Mouse (Mus musculus) natural killer cell, adult 2 months (primary cell): ENCODE data around the gene Lemd1.

Source experiments
- DNase-seq, 2 experiments: peaks; one replicate each; pipeline ENCODE4 v3.0.0; 2022; ENCODE audit warnings: low spot score in 2 of 2

The Lemd1 gene

DNA sequence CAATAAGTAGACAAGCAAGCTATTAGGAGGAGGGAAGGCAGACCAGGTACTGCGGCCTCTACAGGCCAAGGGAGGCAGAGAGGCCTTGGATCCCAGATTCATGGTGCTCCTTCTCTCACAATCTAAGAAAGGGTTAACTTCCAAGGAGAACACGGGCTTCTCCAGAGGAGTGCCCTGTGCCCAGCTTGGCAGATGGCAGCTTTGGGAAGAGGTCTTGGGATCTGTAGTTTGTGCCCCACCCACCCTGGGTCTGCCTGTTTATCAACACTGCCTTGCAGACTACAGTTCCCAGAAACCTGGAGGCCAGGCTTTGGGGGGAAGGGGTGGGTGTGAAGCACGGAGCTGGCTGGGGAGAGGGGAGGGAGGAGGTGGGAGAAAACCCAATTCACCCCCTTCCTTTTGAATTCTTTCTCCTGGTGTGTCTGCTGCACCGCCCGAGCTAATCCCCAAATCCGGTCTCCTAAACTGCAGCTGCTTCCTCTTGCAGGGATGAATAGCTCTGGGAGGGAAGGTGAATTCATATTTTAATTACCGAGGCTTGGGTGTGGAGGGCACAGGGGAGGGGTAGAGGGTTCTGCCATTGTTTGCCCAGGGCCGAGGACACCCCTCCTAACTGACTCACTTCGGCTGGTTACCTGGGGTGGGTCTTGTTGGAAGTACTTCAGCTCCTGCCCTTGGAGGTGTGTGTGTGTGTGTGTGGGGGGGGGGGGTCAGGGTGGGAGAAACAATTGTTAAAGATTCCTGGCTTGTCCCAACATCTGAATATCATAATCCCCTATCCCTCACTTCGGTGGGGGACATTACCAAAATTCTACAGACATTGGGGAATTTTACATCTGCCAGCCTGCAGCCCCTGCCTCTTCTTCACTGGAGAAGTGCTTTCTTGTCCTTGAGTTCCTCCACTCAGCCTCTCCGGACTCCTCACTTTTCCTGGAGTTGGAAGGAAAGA is 9.6 kb downstream of the Lemd1 start:
- no peak for DNase-seq

DNA sequence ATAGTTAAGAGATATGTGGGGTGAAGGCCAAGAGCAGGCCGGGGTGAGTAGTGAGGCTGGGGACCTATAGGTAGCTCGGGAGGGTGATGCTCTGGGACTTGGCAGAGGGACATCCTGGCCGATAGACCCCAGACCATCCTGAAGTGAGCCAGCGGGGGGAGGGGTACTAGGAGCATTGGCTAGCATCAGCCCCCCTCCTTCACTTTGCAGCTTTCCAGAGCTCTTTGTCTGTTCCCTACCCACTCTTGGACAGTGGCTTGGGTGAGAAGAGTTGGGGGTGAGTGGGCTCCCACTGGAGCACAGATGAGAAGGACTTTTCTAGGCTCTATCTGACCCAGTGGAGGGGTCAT is 10.3 kb downstream of the Lemd1 start:
- no peak for DNase-seq

DNA sequence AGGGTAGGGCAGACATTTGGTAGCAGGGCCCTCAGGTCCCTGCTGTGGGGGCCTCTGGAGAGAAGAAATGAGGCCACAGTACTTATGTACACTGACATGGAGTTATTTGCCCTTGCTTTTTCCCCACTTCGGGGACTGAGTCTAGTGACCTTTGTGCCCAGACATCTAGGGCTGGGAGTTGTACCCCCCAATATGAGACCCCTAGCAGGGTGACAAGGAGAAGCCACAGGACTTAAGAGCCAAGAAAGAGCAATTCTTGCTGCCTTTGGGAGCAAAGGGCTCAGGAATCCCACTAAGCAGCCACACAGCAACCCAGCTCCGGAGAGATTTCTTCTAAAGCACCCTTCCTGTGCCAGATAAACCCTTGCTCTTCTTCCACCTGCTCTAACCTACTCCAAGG is 10.7 kb downstream of the Lemd1 start:
- no peak for DNase-seq

DNA sequence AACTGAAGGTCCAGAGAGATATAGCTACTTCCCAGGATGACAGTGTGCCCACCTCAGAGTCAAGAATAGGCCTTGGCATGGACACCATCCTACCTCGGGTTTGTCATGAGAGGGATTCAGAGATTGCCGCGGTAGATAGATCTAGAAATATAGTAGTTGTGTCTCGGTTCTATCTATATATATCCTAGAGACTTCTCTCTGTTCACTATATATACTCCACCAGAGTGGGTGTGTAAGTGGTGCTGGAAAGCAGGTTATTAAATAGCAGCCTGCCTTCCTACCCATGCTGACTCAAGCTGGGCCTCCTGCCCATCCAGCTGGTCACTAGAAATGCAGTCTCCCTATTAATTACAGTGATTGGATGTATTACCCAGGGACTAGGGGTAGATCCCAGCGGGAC is 11.5 kb downstream of the Lemd1 start:
- no peak for DNase-seq

DNA sequence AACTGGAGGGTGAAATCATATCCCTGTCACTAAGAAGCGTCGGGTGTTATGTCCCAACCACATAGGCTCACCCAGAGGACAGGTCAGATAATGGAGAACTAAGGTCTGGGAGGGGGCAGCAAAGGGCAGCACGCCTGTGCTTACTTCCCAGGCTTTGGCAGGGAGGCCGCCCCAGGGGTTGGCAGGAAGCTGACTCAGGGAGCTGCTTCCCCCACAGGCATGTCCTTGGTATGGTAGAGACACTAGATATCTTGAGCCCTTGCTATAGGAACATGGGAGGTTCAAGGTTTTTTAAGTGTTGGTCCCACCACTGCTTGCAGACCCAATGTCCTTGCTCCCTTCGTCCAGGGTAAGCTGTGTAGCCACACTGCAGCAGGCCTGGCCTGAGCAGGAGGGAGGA is 14.7 kb downstream of the Lemd1 start:
- no peak for DNase-seq

DNA sequence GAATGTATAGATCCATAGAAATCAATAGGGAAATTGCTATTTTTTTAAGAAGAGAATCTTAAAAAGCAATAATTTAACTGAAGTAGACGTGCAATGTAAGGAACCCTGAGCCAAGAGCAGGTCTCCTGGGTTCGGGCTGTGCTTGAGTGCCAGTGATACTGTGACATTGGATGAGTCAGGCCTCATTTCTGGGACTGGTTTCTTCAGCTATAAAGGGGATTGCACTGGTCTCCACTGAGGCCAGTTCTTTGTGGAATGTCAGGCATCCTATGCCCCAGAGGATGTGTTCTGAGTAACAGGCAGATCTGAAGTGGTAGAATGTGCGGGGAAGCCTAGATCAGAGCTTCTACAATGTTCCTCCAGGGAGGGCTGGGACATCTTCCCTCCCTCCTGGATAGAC is 15.6 kb downstream of the Lemd1 start:
- no peak for DNase-seq

DNA sequence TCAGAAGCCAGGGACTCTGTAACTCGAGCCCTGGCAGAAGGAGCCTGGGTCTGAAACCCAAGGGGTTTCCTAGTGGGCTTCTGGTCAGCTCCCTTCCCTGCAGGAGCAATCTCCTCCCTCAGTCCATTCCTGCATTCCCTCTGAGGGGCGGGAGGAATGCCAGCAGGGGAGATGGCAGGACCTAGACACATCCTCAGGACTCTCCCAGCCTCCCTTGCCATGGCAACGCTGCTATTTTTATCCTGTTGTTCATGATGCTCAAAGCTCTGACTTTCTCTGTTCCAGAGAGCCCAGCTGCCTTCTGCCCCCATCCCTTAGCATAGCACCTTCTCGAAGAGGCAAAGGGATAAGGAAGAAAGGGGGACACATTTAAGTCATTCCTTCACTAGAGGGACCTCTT is 16.9 kb downstream of the Lemd1 start:
- DNase-seq = no peak

DNA sequence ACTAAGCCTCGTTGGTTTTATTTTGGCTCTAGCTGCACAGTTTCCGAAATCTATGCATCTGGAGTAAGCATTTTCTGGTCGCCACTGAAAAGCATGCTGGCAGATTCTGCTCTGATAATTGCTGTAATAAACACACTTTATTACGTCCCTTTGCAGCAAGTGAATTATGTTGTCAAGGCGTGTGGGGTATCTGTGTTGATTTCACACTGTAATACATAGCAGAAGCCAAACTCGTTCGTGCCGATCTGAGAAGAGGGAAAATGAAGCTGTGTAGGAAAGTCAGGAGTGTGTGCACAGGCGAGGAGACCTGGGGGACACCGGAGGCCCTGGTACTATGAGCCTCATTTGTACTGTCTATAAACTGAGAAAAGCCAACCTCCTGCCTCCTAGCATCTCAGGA is 18.2 kb downstream of the Lemd1 start:
- DNase-seq = no peak

DNA sequence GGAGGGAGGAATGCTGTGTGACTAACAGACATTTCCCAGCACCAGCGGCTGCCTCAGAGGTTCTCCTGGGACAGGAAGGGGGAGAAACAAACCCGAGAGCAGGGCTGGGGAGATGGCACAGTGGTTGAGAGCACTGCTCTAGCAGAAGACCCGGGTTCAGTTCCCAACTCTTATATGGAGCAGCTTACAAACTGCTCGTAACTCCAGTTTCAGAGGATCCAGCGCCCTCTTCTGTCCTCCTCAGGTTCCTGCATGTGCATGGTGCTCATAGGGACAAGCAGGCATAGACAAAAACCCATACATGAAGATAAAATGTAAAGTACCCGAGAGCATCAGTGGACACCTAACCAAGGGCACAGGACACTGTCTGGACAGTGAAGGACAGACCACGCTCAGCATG is 19.7 kb downstream of the Lemd1 start:
- no peak for DNase-seq

DNA sequence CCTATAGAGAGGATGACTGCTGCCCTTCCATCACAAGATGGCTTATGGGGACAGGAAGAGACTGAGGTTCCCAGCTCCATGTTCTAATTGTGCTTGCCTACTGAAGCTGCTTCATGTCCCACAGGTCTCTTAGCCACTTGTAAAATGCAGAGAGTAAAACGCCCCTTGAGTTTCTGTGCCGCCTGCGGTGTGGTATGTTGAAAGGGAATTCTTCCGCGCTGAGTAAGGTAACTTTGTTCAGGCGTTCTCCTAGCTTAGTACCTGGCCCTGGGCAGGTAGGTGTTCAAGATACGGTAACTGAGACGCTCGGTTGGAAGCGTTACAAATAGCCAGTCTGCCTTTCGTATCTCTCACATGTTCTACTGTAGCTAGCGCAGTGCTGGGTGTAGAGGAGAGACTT is 20.4 kb downstream of the Lemd1 start:
- DNase-seq = no peak

DNA sequence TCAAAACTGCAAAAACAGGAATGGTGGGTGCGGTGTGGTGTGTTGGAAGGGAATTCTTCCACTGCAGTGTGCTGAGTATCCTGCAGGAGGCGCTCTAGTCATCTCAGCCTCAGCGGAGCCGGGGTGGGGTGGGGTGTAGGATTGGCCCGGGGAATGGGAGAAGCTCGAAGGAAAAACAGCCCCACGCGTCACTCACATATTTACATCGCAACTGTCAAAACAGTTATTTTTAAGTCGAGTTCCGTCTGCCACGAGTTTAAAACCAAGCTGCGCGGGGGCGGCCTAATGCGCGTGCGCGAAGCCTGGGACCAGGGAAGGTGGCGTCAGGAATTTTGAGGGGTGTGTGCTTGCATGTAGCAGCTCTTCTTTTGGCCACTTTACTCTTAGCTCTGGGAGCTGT is 21.0 kb downstream of the Lemd1 start:
- peak in 1 of 2 experiments; percentile 41 for DNase-seq

DNA sequence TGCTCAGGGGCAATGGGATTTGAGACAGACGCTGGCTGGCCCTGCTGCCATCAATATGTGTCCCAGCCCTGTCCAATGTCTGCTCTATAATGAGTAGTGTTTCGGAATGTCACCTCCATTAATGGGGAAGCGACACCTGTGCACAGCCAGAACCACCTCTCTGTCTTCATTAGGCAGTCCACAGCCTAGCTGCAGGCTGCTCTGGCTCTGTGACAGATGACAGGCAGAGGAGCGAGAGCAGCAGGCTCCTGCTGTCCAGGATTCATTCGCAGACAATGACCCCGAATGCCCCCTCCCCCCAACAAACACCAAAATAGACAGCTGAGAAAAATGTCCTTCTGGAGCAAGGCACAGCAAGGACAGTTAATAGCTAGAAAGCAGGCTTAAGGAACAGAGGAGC is 21.8 kb downstream of the Lemd1 start:
- no peak for DNase-seq

DNA sequence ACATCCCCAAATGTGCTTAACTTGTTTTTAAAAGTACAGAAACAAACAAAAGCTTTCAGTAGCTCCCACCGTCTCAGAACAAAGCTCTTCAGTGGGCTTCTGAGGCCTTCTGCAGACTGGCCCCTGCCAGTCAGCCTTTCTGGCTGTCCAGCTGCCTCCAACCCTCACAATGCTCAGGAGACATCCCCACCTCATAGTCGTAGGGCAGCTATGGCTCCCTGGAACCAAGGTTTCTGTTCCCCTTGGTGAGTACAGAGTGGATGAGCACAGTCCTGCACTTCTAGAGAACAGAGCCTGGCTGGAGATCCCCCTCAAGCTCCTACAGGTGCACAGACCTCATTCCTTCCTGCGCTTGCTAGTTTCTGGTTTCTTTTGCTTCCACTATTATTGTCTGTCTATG is 25.0 kb downstream of the Lemd1 start:
- no peak for DNase-seq

DNA sequence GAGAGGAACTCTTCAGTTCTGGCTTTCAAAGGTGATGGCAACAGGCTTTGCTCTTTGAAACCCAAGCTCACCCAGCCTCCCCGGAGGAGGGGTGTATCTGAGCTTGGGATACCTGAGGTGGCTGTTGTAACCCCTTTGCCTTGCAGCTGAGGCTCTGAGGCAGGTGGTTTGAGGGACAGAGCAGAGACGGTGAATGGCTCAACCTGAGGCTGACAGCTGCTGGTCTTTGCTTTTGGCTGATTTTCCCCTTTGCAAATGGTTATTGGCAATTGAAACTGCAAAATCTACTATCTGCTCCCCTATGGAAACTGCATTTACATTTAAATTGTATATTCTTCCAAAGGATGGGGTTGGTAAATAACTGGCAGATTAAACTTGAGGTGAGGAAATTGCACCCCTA is 30.4 kb downstream of the Lemd1 start:
- no peak for DNase-seq

DNA sequence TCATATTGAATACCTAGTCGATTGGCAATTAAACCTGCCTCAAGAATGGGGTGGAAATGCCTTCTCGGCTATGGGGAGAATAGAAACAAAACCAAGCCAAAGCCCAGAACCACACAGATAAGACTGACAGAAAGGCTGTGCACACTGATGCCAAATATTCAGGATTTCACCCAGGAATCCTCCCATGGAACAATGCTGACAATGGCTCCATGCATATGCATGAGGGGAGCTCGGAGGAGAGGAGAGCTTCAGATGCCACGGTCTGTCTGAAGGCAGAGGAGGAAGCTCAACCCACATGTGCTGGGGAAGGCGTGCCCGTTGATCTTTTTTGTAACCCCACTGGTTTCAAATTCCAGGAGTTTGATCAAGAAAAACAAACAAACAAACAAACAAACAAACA is 30.9 kb downstream of the Lemd1 start:
- DNase-seq = no peak

DNA sequence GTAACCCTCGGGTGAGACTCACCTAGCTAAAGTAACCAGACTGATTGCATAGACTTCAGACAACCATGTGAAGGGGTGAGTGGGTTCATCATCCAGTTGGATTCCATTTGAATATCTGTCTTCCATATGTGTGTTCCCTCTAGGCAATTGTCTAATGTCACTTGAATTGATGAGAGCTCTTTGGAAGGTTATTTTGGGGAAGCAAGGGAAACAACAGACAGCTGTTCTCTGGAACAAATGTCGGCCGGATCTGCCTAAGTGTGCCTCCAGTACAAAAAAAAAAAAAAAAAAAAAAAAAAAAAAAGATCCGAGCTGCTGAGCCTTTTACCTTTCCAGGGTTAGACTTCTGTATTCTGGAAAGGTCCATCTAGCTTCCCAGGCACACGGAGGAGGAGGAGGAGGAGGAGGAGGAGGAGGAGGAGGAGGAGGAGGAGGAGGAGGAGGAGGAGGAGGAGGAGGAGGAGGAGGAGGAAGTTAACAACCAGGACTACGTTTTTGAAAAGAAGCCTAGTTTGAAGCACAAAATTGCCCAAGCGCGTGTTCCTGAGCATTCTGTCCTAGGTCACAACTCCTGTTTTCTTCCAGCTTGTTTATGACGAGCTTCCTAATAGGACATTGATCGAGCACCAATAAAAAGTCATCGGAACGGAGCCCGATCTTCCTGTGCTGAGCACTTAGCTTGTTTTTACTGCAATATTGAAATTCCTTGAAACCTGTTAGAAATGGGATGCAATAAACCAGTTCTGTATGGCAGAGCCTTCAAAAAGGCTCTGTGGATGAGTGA is 35.3 kb downstream of the Lemd1 start:
- DNase-seq = no peak

DNA sequence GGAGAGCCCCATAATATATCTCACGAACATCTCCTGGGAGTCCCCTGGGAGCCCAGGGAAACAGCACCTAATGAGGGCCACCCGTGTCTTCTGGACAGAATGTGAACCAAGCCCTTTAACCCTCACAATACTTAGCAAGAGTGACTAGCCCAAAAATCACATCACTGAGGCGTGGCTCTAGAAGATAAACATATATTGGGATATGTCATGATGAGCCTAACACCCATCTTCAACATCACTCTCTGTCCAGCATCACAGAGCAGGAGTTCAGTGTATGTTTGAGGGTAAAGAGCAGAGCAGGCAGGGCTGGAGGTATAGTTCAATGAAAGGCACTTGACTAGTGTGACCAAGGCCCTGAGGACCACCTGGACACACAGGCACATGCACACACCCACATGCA is 38.4 kb downstream of the Lemd1 start, which contains the start of gene Gm10188:
TSS of gene Gm10188 (minus strand) at position 101 of the 400 bp plus-strand sequence.
- no peak for DNase-seq

DNA sequence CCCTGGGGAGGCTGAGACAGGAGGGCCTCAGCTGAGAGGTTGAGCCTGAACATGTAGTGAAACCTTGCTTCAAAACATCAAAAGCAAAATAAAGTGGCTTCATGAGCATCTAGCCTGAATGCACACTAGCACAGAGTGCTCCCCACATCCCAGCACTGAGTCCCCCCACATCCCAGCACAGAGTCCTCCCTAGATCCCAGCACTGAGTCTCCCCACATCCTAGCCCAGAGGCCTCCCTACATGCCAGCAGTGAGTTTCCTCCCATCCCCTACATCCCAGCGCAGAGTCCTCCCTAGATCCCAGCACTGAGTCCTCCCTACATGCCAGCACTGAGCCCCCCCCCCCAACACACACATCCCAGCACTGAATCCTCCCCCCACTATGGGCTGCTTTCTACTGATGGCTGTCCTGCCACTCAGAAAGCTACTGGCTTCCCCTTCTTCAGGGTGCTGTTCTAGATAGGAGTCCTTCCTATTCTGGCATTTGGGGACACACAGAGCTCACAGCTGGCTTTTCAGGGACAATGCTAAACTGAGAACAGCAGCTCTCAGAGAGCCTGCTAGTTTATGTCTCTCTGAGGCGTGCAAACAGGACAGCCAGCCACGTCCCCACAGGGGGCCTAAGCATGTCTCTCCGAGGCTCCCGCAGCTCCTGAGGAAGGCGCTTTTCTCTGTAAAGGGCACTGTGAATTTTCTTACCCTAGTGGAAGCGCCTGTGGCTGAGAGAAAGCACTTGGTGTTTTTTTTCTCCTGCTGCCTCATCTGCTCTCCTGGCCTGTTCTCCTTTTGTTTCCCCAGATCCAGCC is 40.4 kb downstream of the Lemd1 start:
- DNase-seq = no peak

DNA sequence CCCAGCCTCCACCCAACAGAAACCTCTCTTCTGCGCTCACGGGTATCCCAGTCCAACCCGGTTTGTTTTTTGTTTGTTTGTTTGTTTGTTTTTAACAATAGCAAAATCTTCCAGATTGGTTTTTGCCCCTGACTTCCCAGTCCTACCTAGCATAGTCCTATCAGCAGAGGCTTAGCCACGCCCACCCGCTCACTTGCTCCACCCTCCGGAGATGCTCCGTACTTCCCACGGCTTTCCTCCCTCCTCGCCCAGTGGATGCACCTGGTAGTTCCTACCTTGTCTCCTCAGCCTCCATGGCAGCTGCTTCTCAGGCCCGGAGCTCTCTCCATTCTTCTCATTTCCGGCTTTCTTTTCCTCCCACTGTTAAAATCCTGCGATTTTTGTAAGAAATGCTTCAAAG is 42.3 kb downstream of the Lemd1 start:
- no peak for DNase-seq

DNA sequence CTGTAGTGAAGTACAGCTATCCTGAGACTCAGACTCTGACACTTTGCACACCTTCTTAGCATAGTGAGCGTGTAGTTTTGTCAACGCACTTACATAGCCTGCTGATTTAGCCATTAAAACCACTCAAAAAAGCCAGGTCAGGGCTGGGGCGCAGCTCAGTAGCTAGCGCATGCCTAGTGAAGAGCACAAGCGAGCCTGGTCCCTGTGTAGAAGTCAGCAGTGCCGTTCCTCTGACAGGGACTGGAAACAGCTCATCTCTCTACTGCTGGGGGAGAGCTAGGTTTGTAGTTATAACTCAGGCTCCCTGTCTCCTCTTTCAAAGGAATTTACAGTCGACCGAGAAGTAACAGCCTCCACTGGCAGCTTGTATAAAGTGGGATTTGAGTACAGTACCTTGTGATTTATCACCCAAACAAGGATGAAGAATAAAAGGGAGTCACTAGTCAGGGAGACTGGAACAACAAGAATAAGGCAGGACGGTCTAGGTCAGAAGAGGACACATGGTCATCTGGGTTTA is 43.6 kb downstream of the Lemd1 start:
- DNase-seq = no peak

DNA sequence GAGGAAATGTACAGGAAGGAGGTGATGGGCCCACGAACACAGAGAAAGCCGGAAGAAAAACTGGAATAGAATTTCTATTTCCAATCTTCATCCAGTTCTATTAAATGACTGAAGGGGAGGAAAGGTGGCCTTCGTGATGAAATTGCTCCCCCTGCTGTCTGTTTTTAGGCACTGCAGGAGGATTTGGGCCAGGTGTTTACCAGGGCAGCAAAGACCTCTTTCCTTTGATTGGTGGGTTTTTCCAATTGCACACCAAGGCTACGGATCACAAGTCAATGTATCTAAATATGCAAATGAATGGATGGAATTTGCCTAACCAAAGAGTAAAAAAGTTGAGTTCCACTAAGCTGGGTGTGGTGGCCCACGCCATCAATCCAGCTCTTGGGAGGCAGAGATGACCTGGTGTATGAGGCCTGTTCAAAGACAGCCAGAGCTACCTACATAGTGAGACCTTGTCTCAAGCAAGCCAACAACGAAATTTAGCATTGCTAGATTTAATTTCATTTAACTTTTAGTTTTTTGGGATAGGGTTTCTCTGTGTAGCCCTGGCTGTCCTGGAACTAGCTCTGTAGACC is 46.4 kb downstream of the Lemd1 start:
- DNase-seq = peak; percentile 17 to 60

DNA sequence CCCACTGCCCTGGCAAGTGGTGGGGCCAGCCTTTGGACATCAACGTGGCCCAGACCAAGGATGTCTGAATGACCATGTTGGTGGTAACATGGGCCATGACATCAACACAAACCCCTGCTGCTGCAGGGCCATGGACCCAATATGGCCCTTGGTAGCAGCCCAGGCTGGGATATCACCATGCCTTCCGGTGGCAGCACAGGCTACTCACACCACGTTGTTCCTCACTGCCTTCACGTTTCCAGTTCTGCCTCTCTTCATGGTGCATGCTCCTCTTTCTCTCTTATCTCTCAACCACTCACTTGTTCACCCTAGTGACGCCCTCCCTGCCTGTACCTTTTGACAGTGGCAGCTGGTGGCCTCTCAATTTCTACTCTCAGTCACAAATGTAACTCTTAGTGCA is 53.8 kb downstream of the Lemd1 start:
- no peak for DNase-seq
